Mouse (Mus musculus) megakaryocyte, embryonic 14.5 days (primary cell): Measurements from ENCODE around the gene Creb3l4.

Experiments
- FLI1 ChIP-seq: IDR thresholded peaks from 2 replicates; pipeline ENCODE4 v1.6.1; 2012; ENCODE audit warnings: low read length, inconsistent platforms, mixed read lengths
- GATA1 ChIP-seq: IDR thresholded peaks from 3 replicates; pipeline ENCODE4 v1.6.1; 2012; ENCODE audit warnings: mixed read lengths, low read length, inconsistent platforms, borderline replicate concordance

- no peak for TF ChIP-seq GATA1
- no peak for TF ChIP-seq FLI1
Measured at GRCm38 (mm10) chr3:90241251-90241650, 2.1 kb downstream of the Creb3l4 start.
